Mouse (Mus musculus): Measurements from ENCODE around the gene Pdhx. TPM values are rescaled to one million over a fixed set of nuclear protein-coding genes. Genes with fewer than 3 reads are reported as not detected.

The Pdhx gene
- total RNA-seq, 2 experiments from 2014 or later: 53.7 to 55.5 TPM

GRCm38 (mm10) chr2:103082853-103083252 lies 9.5 kb upstream of the Pdhx start:
- TF ChIP-seq CTCF (conservative IDR thresholded peaks at IDR 0.05): no peak
- DNase-seq (ENCODE audit: low spot score in 2 of 2): no peak
- Histone ChIP-seq H3K27ac (no peak overlapping the region), H3K4me3 (no peak overlapping the region)

GRCm38 (mm10) chr2:103081706-103082105 lies 8.4 kb upstream of the Pdhx start:
- DNase-seq (ENCODE audit: low spot score in 2 of 2): no peak
- no peak overlapping the region for H3K27ac ChIP-seq
- no peak for TF ChIP-seq CTCF (conservative IDR thresholded peaks at IDR 0.05)
- no peak overlapping the region for H3K4me3 ChIP-seq

- Histone ChIP-seq H3K4me3 (no peak overlapping the region), H3K27ac (no peak overlapping the region)
- DNase-seq (ENCODE audit: low spot score in 2 of 2): no peak
- no peak for TF ChIP-seq CTCF (conservative IDR thresholded peaks at IDR 0.05)
These were observed 7.8 kb upstream of the Pdhx start for GRCm38 (mm10) chr2:103081117-103081516.

- H3K4me3 ChIP-seq: no peak overlapping the region
- no peak overlapping the region for H3K27ac ChIP-seq
- TF ChIP-seq CTCF (conservative IDR thresholded peaks at IDR 0.05): no peak
- DNase-seq (ENCODE audit: low spot score in 2 of 2): no peak
These were observed 2.7 kb downstream of the Pdhx start for GRCm38 (mm10) chr2:103070586-103070985.

GRCm38 (mm10) chr2:103069752-103070405 lies 3.4 kb downstream of the Pdhx start:
- no peak for DNase-seq (ENCODE audit: low spot score in 2 of 2)
- Histone ChIP-seq H3K4me3 (no peak overlapping the region), H3K27ac (no peak overlapping the region)
- no peak for TF ChIP-seq CTCF (conservative IDR thresholded peaks at IDR 0.05)

GRCm38 (mm10) chr2:103068602-103069001 lies 4.7 kb downstream of the Pdhx start:
- Histone ChIP-seq H3K4me3 (no peak overlapping the region), H3K27ac (no peak overlapping the region)
- DNase-seq (ENCODE audit: low spot score in 2 of 2): no peak
- no peak for TF ChIP-seq CTCF (conservative IDR thresholded peaks at IDR 0.05)

- Histone ChIP-seq H3K27ac (no peak overlapping the region), H3K4me3 (no peak overlapping the region)
- no peak for TF ChIP-seq CTCF (conservative IDR thresholded peaks at IDR 0.05)
- no peak for DNase-seq (ENCODE audit: low spot score in 2 of 2)
These were observed 5.6 kb downstream of the Pdhx start for GRCm38 (mm10) chr2:103067552-103068207.

GRCm38 (mm10) chr2:103066683-103067551 lies 6.4 kb downstream of the Pdhx start:
- no peak for DNase-seq (ENCODE audit: low spot score in 2 of 2)
- H3K27ac ChIP-seq: no peak overlapping the region

GRCm38 (mm10) chr2:103062865-103063264 lies 10.4 kb downstream of the Pdhx start:
- no peak overlapping the region for H3K27ac ChIP-seq
- TF ChIP-seq CTCF (conservative IDR thresholded peaks at IDR 0.05): peak; percentile 83
- no peak overlapping the region for H3K4me3 ChIP-seq
- peak in 1 of 2 experiments; percentile 32 for DNase-seq (ENCODE audit: low spot score in 2 of 2)

More at GRCm38 (mm10) chr2:103066683-103067551, 6.4 kb downstream of the Pdhx start:
- H3K4me3 ChIP-seq: no peak overlapping the region
- no peak for TF ChIP-seq CTCF (conservative IDR thresholded peaks at IDR 0.05)

- TF ChIP-seq CTCF (conservative IDR thresholded peaks at IDR 0.05): no peak
- H3K27ac ChIP-seq: no peak overlapping the region
These were observed 15.0 kb downstream of the Pdhx start for GRCm38 (mm10) chr2:103058266-103058665.

GRCm38 (mm10) chr2:103055820-103056219 lies 17.5 kb downstream of the Pdhx start:
- Histone ChIP-seq H3K27ac (no peak overlapping the region), H3K4me3 (no peak overlapping the region)
- no peak for DNase-seq (ENCODE audit: low spot score in 2 of 2)
- TF ChIP-seq CTCF (conservative IDR thresholded peaks at IDR 0.05): no peak

More at GRCm38 (mm10) chr2:103058266-103058665, 15.0 kb downstream of the Pdhx start:
- no peak for DNase-seq (ENCODE audit: low spot score in 2 of 2)
- no peak overlapping the region for H3K4me3 ChIP-seq

- TF ChIP-seq CTCF (conservative IDR thresholded peaks at IDR 0.05): no peak
- DNase-seq (ENCODE audit: low spot score in 2 of 2): no peak
- H3K4me3 ChIP-seq: no peak overlapping the region
- H3K27ac ChIP-seq: no peak overlapping the region
These were observed 21.1 kb downstream of the Pdhx start for GRCm38 (mm10) chr2:103051937-103052893.
